Mouse (Mus musculus) E14TG2a.4 (cell line): Measurements from ENCODE around the gene Fbxo27.
"Not testable (repeated sequence)": the region's sequence is repeated elsewhere in the genome, so short reads cannot be mapped to it uniquely, and the experiment has no call there.

ENCODE experiments used
- H3K27me3 ChIP-seq: 2 replicates; pipeline ENCODE4 v1.6.1; 2014; ENCODE audit warnings: low read length, control low read depth; ENCODE audit not compliant: insufficient read depth
- H3K36me3 ChIP-seq: 2 replicates; pipeline ENCODE4 v1.6.1; 2014; ENCODE audit warnings: low read length, control low read depth; ENCODE audit not compliant: insufficient read depth
- H3K4me1 ChIP-seq: replicated peaks from 2 replicates; pipeline ENCODE4 v1.6.1; 2014; ENCODE audit warnings: low read depth, low read length, control low read depth
- H3K4me3 ChIP-seq: replicated peaks from 2 replicates; pipeline ENCODE4 v1.5.1; 2014; ENCODE audit warnings: mild to moderate bottlenecking, low read length
- H3K9me3 ChIP-seq: 2 replicates; pipeline ENCODE4 v1.6.1; 2014; ENCODE audit warnings: low read length, control low read depth
- CTCF ChIP-seq: conservative IDR thresholded peaks from 2 replicates; pipeline ENCODE4 v1.5.1; 2014; ENCODE audit warnings: low read length
- NANOG ChIP-seq: IDR thresholded peaks from 2 replicates; pipeline ENCODE4 v1.6.1; 2014; ENCODE audit warnings: borderline replicate concordance, low read length, mixed read lengths
- POU5F1 ChIP-seq: IDR thresholded peaks from 2 replicates; pipeline ENCODE4 v1.6.1; 2014; ENCODE audit warnings: low read length, borderline replicate concordance

Fbxo27 gene

DNA sequence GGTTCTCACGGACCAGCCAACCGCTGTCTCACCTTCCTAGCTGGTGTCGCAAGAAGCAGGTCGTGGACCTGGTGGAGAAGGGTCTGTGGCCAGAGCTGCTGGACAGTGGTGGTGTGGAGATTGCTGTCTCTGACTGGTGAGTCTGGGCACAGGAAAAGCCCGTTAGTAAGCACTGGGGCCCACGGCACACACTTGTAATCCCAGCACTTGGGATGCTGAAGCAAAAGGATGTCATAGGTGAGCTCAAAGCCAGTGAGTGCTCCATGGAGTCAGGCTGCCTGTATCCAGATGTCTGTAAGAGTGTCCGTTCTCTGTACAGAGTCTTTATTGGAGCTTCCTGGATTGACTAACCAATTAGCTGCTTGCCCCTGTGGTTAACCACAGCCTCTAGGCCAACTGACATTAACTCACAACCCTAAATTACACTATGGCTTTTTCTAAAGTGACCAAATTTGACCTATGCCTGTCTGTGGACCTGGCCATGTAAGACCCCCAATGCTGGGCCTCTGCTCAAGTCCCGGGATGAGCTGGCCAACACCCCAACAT is 2.4 kb downstream of the Fbxo27 start:
- TF ChIP-seq CTCF (no peak), NANOG (no peak), POU5F1 (no peak)
- H3K27me3 ChIP-seq, result no peaks in the 10 kb centered on the region
- peak overlapping the region; percentile 48; the same call in 1 of the 2 replicates for H3K4me3 ChIP-seq
- H3K4me1 ChIP-seq, result peaks cover 66% of the 10 kb centered on the region
- H3K36me3 ChIP-seq, result peaks cover 31% of the 10 kb centered on the region
- no peaks in the 10 kb centered on the region for H3K9me3 ChIP-seq

DNA sequence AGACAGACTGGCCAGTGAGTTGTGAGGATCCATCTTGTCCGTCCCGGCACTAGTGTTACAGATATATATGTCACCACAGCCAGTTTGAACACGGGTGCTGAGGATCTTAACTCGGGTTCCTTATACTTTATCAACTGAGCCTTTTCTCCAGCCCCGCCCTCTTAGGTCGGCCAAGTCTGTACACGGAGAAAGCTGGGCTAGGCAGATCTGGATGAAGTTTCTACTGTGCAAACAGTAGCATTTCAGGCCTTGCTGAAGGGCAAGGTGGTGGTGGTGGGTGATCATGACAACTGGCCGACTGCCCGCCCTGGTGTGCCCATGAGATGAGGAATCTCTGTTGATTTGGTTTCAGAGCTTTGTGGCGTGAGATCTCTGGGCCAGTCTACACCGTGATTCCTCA is 4.6 kb downstream of the Fbxo27 start:
- no peaks in the 10 kb centered on the region for H3K9me3 ChIP-seq
- TF ChIP-seq POU5F1, result no peak
- no peak for TF ChIP-seq CTCF
- TF ChIP-seq NANOG, result no peak
- H3K4me1 ChIP-seq, result peaks cover 58% of the 10 kb centered on the region
- no peaks in the 10 kb centered on the region for H3K27me3 ChIP-seq
- H3K36me3 ChIP-seq, result peaks cover 31% of the 10 kb centered on the region
- H3K4me3 ChIP-seq, result no peak overlapping the region

DNA sequence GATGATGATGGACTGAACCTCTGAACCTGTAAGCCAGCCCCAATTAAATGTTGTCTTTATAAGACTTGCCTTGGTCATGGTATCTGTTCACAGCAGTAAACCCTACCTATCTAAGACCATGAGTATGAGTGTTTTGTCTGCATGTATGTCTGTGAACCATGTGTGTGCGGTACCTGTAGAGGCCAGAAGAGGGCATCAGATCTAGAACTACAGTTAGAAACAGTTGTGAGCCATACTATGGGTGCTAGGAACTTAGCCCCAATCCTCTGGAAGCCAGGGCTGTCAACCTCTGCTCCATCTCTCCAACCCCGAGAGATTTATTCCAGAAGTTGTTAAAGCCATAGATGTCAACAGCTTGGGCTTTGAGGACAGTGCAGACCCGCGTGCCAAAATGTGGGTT is 7.6 kb downstream of the Fbxo27 start:
- 0 out of 2 replicates have a peak, but pooled peaks cover under 1% of the 10 kb centered on the region for H3K9me3 ChIP-seq
- H3K4me1 ChIP-seq, result peaks cover 48% of the 10 kb centered on the region
- H3K36me3 ChIP-seq, result peaks cover 31% of the 10 kb centered on the region
- peak; percentile 31 for TF ChIP-seq CTCF
- TF ChIP-seq POU5F1, result no peak
- no peaks in the 10 kb centered on the region for H3K27me3 ChIP-seq
- no peak overlapping the region for H3K4me3 ChIP-seq

DNA sequence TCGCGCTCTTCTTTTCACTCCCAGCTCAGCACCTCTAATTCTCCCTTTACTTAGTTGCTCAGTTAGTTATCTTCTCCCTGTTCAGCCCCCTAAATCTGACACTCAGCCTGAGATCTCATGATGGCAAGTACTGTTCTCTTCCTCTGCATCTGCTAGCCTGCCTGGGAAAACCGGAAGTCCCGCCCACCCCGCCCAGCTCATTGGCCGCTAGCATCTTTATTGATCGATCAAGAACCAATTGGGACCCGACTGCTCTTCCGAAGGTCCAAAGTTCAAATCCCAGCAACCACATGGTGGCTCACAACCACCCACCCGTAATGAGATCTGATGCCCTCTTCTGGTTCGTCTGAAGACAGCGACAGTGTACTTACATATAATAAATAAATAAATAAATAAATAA is 8.7 kb downstream of the Fbxo27 start:
- H3K9me3 ChIP-seq, H3K4me3 ChIP-seq, H3K27me3 ChIP-seq: not testable (repeated sequence)
- H3K4me1 ChIP-seq, result peaks cover 40% of the 10 kb centered on the region
- H3K36me3 ChIP-seq, result peaks cover 26% of the 10 kb centered on the region

DNA sequence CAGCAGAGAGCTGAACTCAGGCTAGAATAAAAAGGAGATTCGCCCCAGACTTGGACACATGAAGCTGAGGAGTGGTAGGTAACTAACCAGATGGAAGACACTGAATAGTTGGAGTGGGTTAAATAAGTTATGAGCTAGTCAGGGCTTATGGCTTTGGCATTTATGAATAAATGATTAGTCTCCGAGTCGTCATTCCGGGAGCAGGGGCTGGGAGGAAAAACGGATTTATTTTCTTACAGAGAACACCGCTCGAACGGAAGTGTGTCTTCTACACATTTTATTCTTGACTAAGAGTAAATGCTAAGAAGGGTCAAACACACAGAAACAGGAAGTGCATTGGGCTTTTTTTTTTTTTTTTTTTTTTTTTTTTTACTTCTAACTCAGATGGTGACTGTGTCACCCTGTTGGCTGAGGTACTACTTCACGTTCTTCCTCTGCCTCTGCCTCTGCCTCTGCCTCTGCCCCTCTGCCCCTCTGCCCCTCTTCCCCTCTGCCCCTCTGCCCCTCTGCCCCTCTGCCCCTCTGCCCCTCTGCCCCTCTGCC is 10.0 kb downstream of the Fbxo27 start:
- peaks cover 9% of the 10 kb centered on the region for H3K9me3 ChIP-seq
- H3K27me3 ChIP-seq, result no peaks in the 10 kb centered on the region
- H3K4me3 ChIP-seq, result no peak overlapping the region
- no peak for TF ChIP-seq CTCF
- TF ChIP-seq POU5F1, result no peak
- TF ChIP-seq NANOG, result no peak
- peaks cover 12% of the 10 kb centered on the region for H3K36me3 ChIP-seq
- peaks cover 26% of the 10 kb centered on the region for H3K4me1 ChIP-seq

DNA sequence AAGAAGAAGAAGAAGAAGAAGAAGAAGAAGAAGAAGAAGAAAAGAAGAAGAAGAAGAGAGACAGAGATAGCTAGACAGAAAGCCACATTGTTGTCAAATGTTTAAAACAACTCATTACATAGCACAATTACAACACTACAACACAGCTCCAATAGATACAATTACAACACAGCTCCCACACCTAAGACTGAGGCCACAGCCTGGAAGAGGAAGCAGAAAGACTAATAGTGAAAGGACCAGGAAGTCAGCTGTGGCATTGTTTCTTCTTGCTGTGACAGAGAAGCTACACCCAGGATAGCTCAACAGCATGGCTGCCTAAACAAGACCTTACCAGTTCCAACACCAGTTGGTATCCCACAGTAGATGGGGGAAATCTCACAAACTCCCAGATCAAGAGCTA is 16.8 kb downstream of the Fbxo27 start:
- no peaks in the 10 kb centered on the region for H3K27me3 ChIP-seq
- H3K4me1 ChIP-seq, result peaks cover 20% of the 10 kb centered on the region
- no peaks in the 10 kb centered on the region for H3K36me3 ChIP-seq
- no peak overlapping the region for H3K4me3 ChIP-seq
- peaks cover 9% of the 10 kb centered on the region for H3K9me3 ChIP-seq
- TF ChIP-seq NANOG (no peak), CTCF (no peak), POU5F1 (no peak)

DNA sequence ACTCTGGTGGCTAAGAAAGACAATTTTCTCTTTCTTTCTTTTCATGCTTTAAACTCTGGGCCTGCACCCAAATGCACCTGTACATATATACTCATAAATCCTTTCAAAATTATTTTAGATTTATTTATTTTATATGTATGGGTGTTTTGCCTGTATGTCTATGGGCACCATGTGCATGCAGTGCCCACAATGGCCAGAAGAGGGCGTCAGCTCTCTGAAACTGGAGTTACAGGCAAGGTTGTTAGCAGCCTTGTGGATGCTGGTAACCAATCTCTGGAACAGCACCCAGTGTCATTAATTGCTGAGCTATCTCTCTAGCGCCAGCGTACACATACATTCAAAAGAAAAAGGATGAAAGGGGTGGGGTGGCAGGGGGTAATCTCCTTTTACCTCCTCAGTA is 18.3 kb downstream of the Fbxo27 start:
- H3K36me3 ChIP-seq, result no peaks in the 10 kb centered on the region
- H3K4me3 ChIP-seq, result no peak overlapping the region
- peaks cover 32% of the 10 kb centered on the region for H3K4me1 ChIP-seq
- H3K27me3 ChIP-seq, result peaks cover 10% of the 10 kb centered on the region
- no peak for TF ChIP-seq NANOG
- peak; percentile 91 for TF ChIP-seq CTCF
- no peak for TF ChIP-seq POU5F1
- peaks cover 2% of the 10 kb centered on the region for H3K9me3 ChIP-seq

DNA sequence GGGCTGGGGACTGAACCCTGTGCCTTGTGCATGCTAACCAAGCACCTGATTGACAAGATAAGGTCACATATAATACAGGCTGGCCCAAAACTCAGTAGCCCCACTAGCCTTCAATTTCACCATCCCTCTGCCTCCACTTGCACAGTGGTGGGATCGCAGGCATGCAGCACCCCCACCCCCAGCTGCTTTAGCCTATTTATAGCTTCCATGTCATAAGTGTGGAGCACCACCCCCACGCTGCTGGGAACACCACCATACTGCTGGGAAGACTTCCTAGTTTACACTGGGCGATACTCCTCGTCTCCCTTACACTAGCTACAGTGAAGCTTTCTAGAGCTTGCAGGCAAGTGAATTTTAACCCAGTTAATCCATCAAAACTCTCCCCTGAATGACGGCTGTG is 22.0 kb downstream of the Fbxo27 start:
- H3K36me3 ChIP-seq, result no peaks in the 10 kb centered on the region
- H3K4me1 ChIP-seq, result peaks cover 52% of the 10 kb centered on the region
- no peak overlapping the region for H3K4me3 ChIP-seq
- H3K9me3 ChIP-seq, result no peaks in the 10 kb centered on the region
- H3K27me3 ChIP-seq, result peaks cover 15% of the 10 kb centered on the region
- TF ChIP-seq CTCF (no peak), POU5F1 (no peak), NANOG (no peak)

DNA sequence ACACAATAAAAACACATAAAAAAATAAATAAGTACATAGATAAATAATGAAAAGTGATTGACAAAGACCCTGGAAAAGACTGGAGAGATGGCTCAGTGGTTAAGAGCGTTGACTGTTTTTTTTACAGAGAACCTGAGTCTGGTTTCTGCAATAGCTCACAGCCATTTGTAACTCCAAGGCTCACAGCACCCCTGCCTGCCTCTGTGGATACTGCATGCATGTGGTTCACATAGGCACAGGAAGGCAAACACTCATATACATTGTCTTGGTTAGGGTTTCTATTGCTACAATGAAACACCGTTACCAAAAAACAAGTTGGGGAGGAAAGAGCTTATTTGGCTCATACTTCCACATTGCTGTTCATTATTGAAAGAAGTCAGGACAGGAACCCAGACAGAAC is 22.9 kb downstream of the Fbxo27 start:
- TF ChIP-seq POU5F1, result no peak
- TF ChIP-seq CTCF, result peak; percentile 16; the same call in 1 of the 2 replicates
- no peak for TF ChIP-seq NANOG
- H3K9me3 ChIP-seq, result no peaks in the 10 kb centered on the region
- no peaks in the 10 kb centered on the region for H3K36me3 ChIP-seq
- H3K27me3 ChIP-seq, result peaks cover 15% of the 10 kb centered on the region
- peaks cover 54% of the 10 kb centered on the region for H3K4me1 ChIP-seq
- no peak overlapping the region for H3K4me3 ChIP-seq
